Mouse (Mus musculus): ENCODE measurements around the gene Naaladl1.

DNA sequence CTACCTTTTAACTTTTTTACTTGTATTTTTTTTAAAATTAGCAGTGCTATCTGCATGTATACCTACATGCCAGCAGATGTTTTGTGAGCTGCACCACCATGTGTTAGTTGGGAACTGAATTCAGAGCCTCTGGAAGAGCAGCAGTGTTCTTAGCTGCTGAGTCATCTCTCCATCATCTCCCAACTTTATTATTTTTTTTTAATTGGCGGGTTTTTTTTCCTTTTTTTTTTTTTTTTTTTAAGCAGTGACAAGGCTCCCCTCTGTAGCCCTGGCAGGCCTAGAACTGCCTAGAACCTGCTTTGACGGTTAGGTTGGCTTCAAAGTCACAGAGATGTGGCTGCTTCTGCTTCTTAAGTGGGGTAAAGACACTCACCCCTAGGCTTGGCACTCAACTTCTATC is 19.3 kb downstream of the Naaladl1 start:
- TF ChIP-seq POLR2A (IDR thresholded peaks at IDR 0.05; ENCODE audit: borderline replicate concordance, extremely low read depth, low read depth, low read length): no peak
- no peak for TF ChIP-seq CTCF (IDR thresholded peaks at IDR 0.05; ENCODE audit: insufficient read depth, low read length)
